Mouse (Mus musculus) C2C12 (cell line): ENCODE data around the gene Olr1. TPM values are rescaled to one million over a fixed set of nuclear protein-coding genes. Genes with fewer than 3 reads are reported as not detected.

Experiments used
- H3K27me3 ChIP-seq: one replicate; pipeline ENCODE4 v1.6.1; 2011; ENCODE audit not compliant: control insufficient read depth, insufficient read depth, insufficient read length
- H3K36me3 ChIP-seq: one replicate; pipeline ENCODE4 v1.6.1; 2011; ENCODE audit not compliant: control insufficient read depth, insufficient read depth
- H3K4me3 ChIP-seq: one replicate; pipeline ENCODE4 v1.5.1; 2011; ENCODE audit warnings: mild to moderate bottlenecking, control low read depth; ENCODE audit not compliant: poor library complexity, insufficient read depth, severe bottlenecking
- H3K79me2 ChIP-seq: one replicate; pipeline ENCODE4 v1.6.1; 2011; ENCODE audit not compliant: control insufficient read depth, insufficient read depth
- H3K79me3 ChIP-seq: one replicate; pipeline ENCODE4 v1.6.1; 2011; ENCODE audit warnings: low read depth, control low read depth
- H3ac ChIP-seq: one replicate; pipeline ENCODE3; 2011; ENCODE audit warnings: low read depth; ENCODE audit not compliant: control insufficient read depth, insufficient read length
- CEBPB ChIP-seq: IDR thresholded peaks from one replicate; pipeline ENCODE4 v1.6.1; 2011; ENCODE audit warnings: low read depth, mild to moderate bottlenecking, control low read depth, moderate library complexity
- CTCF ChIP-seq: IDR thresholded peaks from one replicate; pipeline ENCODE4 v1.5.1; 2011; ENCODE audit not compliant: control insufficient read depth, insufficient read depth, insufficient read length
- FOSL1 ChIP-seq: IDR thresholded peaks from one replicate; pipeline ENCODE4 v1.8.0; 2011; ENCODE audit warnings: mild to moderate bottlenecking, low read length; ENCODE audit not compliant: poor library complexity, insufficient read depth, severe bottlenecking
- MAX ChIP-seq: IDR thresholded peaks from one replicate; pipeline ENCODE4 v1.6.1; 2011; ENCODE audit warnings: mild to moderate bottlenecking, control low read depth
- MYOD1 ChIP-seq: IDR thresholded peaks from one replicate; pipeline ENCODE4 v1.6.1; 2011; ENCODE audit warnings: low read depth; ENCODE audit not compliant: control insufficient read depth, insufficient read length
- MYOG ChIP-seq: IDR thresholded peaks from one replicate; pipeline ENCODE4 v1.6.1; 2011; ENCODE audit not compliant: control insufficient read depth, insufficient read length; ENCODE audit errors: extremely low read depth
- USF1 ChIP-seq: IDR thresholded peaks from one replicate; pipeline ENCODE4 v1.6.1; 2011; ENCODE audit warnings: low read depth, mild to moderate bottlenecking, control low read depth, moderate library complexity
- long read RNA-seq, 2 experiments: library from polyadenylated mRNA; unstranded; transcript quantifications; one replicate each; pipeline ENCODE4 v2.0.0; 2019 to 2020
- polyA plus RNA-seq: library from polyadenylated mRNA; unstranded; fragments of >200 nt; fragmentation: generic; extraction: Trizol; gene quantifications from one replicate; pipeline ENCODE4 v1.2.1, GENCODE M21; 2012; ENCODE audit warnings: missing spikeins

Gene Olr1
- polyA plus RNA-seq, result 0.99 TPM
- long read RNA-seq, experiment 1, partial matches to known transcripts, result 0 of 2 reads
- long read RNA-seq, experiment 1, other reads (novel, unspliced or antisense), result 1 of 2 reads
- long read RNA-seq, experiment 2, transcript Olr1-201 (8 exons, 3,572 nt), result major isoform, 14 of 18 reads
- long read RNA-seq, experiment 2, partial matches to known transcripts, result 1 of 18 reads
- long read RNA-seq, experiment 2, other reads (novel, unspliced or antisense), result 3 of 18 reads

- H3ac ChIP-seq, result no peak within 1 kb of the TSS
- H3K79me3 ChIP-seq, result no peaks in the 10 kb centered on the region
- H3K36me3 ChIP-seq, result no peaks in the 10 kb centered on the region
- TF ChIP-seq CEBPB (peak; percentile 44), CTCF (no peak), USF1 (peak; percentile 24)
- H3K4me3 ChIP-seq, result no peak within 1 kb of the TSS
- H3K27me3 ChIP-seq, result no peaks in the 10 kb centered on the region
- H3K79me2 ChIP-seq, result no peaks in the 10 kb centered on the region
Observed at GRCm38 (mm10) chr6:129507024-129507423, at the start of gene Olr1. Olr1 (minus strand) TSS chr6:129507165.

- H3K27me3 ChIP-seq, result no peaks in the 10 kb centered on the region
- no peak overlapping the region for H3K4me3 ChIP-seq
- no peak overlapping the region for H3ac ChIP-seq
- no peaks in the 10 kb centered on the region for H3K79me2 ChIP-seq
- no peaks in the 10 kb centered on the region for H3K36me3 ChIP-seq
- H3K79me3 ChIP-seq, result no peaks in the 10 kb centered on the region
- TF ChIP-seq MAX (no peak), CTCF (no peak), MYOD1 (no peak), FOSL1 (no peak), CEBPB (no peak), MYOG (no peak), USF1 (no peak)
Observed at GRCm38 (mm10) chr6:129548009-129548408, 41.0 kb upstream of the Olr1 start.

- TF ChIP-seq FOSL1 (no peak), USF1 (peak; percentile 49)
- Histone ChIP-seq H3K79me2 (no peaks in the 10 kb centered on the region), H3K4me3 (no peak overlapping the region), H3ac (no peak overlapping the region), H3K79me3 (no peaks in the 10 kb centered on the region), H3K36me3 (peaks cover 7% of the 10 kb centered on the region), H3K27me3 (no peaks in the 10 kb centered on the region)
Observed at GRCm38 (mm10) chr6:129547277-129547676, 40.3 kb upstream of the Olr1 start.

- Histone ChIP-seq H3K4me3 (no peak overlapping the region), H3K79me3 (no peaks in the 10 kb centered on the region), H3ac (no peak overlapping the region), H3K36me3 (peaks cover 37% of the 10 kb centered on the region), H3K79me2 (no peaks in the 10 kb centered on the region), H3K27me3 (no peaks in the 10 kb centered on the region)
- TF ChIP-seq MYOG (no peak), CTCF (peak; percentile 63), MAX (no peak), CEBPB (no peak), USF1 (peak; percentile 51), MYOD1 (no peak), FOSL1 (no peak)
Observed at GRCm38 (mm10) chr6:129543709-129544606, 37.0 kb upstream of the Olr1 start.

GRCm38 (mm10) chr6:129542540-129542939 is 35.6 kb upstream of the Olr1 start:
- Histone ChIP-seq H3ac (no peak overlapping the region), H3K79me2 (no peaks in the 10 kb centered on the region), H3K27me3 (no peaks in the 10 kb centered on the region), H3K36me3 (peaks cover 51% of the 10 kb centered on the region), H3K79me3 (no peaks in the 10 kb centered on the region), H3K4me3 (no peak overlapping the region)
- TF ChIP-seq MYOD1, result no peak
- TF ChIP-seq CEBPB, result no peak
- TF ChIP-seq MAX, result no peak
- TF ChIP-seq FOSL1, result no peak
- no peak for TF ChIP-seq CTCF
- no peak for TF ChIP-seq MYOG
- TF ChIP-seq USF1, result no peak
